Mouse (Mus musculus): ENCODE data around the gene Abca4. TPM values are rescaled to one million over a fixed set of nuclear protein-coding genes. Genes with fewer than 3 reads are reported as not detected.

Abca4 gene
- polyA plus RNA-seq, 1 experiment from 2014 or later, result 0.70 TPM

- WGBS, result 41% methylated on average over 2 of the region's 2 CpGs
- no peak for ATAC-seq (ENCODE audit: low FRiP score, low TSS enrichment)
Measured at GRCm38 (mm10) chr3:122154080-122154479, 109.8 kb downstream of the Abca4 start.

DNA sequence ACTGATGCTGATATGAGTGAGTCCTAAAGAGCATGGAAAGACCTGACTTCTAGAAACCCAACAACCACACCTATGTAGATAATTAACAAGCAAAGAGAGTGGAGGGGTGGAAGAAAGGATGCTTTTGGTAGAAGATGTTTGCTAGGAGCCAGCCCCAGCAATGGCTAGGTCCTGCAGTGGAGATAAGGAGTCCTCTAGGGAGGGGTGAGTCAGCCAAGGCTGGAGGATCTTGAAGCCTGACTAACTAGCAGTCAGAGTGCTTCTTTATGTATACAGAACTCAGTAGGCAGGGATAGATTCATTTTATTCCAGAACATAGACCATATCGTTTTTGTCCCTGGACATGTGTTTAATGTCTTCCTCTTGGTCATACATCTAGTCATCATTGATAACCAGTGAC, 115.2 kb downstream of the Abca4 start:
- ATAC-seq (ENCODE audit: low FRiP score, low TSS enrichment), result no peak
- Histone ChIP-seq H3K4me1 (ENCODE audit: control insufficient read depth, insufficient read depth, low read length) (no peaks in the 10 kb centered on the region), H3K4me3 (ENCODE audit: low read length) (no peak overlapping the region), H3K4me2 (replicated peaks; ENCODE audit: low read depth, low read length) (no peak overlapping the region), H3K9ac (ENCODE audit: low read depth, low read length) (no peak overlapping the region), H3K27ac (ENCODE audit: low read depth, low read length) (no peak overlapping the region), H3K27me3 (ENCODE audit: control insufficient read depth, insufficient read depth, low read length) (no peaks in the 10 kb centered on the region), H3K36me3 (ENCODE audit: control insufficient read depth, insufficient read depth, low read length) (no peaks in the 10 kb centered on the region), H3K9me3 (ENCODE audit: control insufficient read depth, low read length) (no peaks in the 10 kb centered on the region)
- 68% methylated on average over 1 of the region's 1 CpGs for WGBS

More at GRCm38 (mm10) chr3:122154080-122154479, 109.8 kb downstream of the Abca4 start:
- Histone ChIP-seq H3K27me3 (ENCODE audit: control insufficient read depth, insufficient read depth, low read length) (no peaks in the 10 kb centered on the region), H3K4me3 (ENCODE audit: low read length) (no peak overlapping the region), H3K4me2 (replicated peaks; ENCODE audit: low read depth, low read length) (no peak overlapping the region), H3K9ac (ENCODE audit: low read depth, low read length) (no peak overlapping the region), H3K9me3 (ENCODE audit: control insufficient read depth, low read length) (no peaks in the 10 kb centered on the region), H3K27ac (ENCODE audit: low read depth, low read length) (no peak overlapping the region), H3K4me1 (ENCODE audit: control insufficient read depth, insufficient read depth, low read length) (no peaks in the 10 kb centered on the region), H3K36me3 (ENCODE audit: control insufficient read depth, insufficient read depth, low read length) (no peaks in the 10 kb centered on the region)

DNA sequence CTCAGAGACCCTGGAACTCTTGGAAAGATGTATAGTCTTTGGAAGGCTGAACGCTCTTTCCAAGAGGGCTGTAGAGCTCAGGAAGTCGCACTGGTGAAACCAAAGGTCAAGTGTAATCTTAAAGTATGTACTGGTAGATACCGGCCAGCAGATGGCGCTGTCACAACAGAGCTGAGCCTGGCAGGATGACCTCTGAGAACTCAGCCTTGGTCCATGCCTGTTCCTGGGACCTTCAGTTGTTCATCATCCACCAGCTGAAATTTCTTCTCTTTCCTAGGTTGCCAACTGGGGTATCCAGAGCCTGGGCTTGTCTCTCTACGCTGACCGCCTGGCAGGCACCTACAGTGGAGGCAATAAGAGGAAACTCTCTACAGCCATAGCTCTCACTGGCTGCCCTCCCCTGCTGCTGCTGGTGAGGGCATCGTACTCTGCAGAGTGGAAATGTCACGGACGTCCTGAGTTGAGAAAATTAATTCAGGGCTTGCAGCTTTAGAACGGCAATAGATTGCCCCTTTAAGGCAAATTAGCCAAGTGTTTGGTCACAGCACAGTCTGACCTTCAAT, 125.5 kb downstream of the Abca4 start:
- no peak overlapping the region for H3K9ac ChIP-seq (ENCODE audit: low read depth, low read length)
- ATAC-seq (ENCODE audit: low FRiP score, low TSS enrichment), result no peak
- H3K36me3 ChIP-seq (ENCODE audit: control insufficient read depth, insufficient read depth, low read length), result no peaks in the 10 kb centered on the region
- H3K27me3 ChIP-seq (ENCODE audit: control insufficient read depth, insufficient read depth, low read length), result no peaks in the 10 kb centered on the region
- H3K4me3 ChIP-seq (ENCODE audit: low read length), result no peak overlapping the region
- H3K4me1 ChIP-seq (ENCODE audit: control insufficient read depth, insufficient read depth, low read length), result no peaks in the 10 kb centered on the region
- no peak overlapping the region for H3K27ac ChIP-seq (ENCODE audit: low read depth, low read length)
- WGBS, result 46% methylated on average over 10 of the region's 10 CpGs
- H3K9me3 ChIP-seq (ENCODE audit: control insufficient read depth, low read length), result no peaks in the 10 kb centered on the region
- no peak overlapping the region for H3K4me2 ChIP-seq (replicated peaks; ENCODE audit: low read depth, low read length)

- no peak overlapping the region for H3K9ac ChIP-seq (ENCODE audit: low read depth, low read length)
Measured at GRCm38 (mm10) chr3:122170621-122171309, 126.5 kb downstream of the Abca4 start.

GRCm38 (mm10) chr3:122173526-122174150, 129.4 kb downstream of the Abca4 start:
- H3K4me1 ChIP-seq (ENCODE audit: control insufficient read depth, insufficient read depth, low read length), result no peaks in the 10 kb centered on the region
- no peaks in the 10 kb centered on the region for H3K27me3 ChIP-seq (ENCODE audit: control insufficient read depth, insufficient read depth, low read length)
- no peak overlapping the region for H3K4me2 ChIP-seq (replicated peaks; ENCODE audit: low read depth, low read length)
- H3K9ac ChIP-seq (ENCODE audit: low read depth, low read length), result no peak overlapping the region
- no peak overlapping the region for H3K27ac ChIP-seq (ENCODE audit: low read depth, low read length)
- no peaks in the 10 kb centered on the region for H3K36me3 ChIP-seq (ENCODE audit: control insufficient read depth, insufficient read depth, low read length)
- no peaks in the 10 kb centered on the region for H3K9me3 ChIP-seq (ENCODE audit: control insufficient read depth, low read length)
- no peak overlapping the region for H3K4me3 ChIP-seq (ENCODE audit: low read length)
- no peak for ATAC-seq (ENCODE audit: low FRiP score, low TSS enrichment)
- whole genome bisulfite sequencing, result 87% methylated on average over 15 of the region's 15 CpGs

More at GRCm38 (mm10) chr3:122170621-122171309, 126.5 kb downstream of the Abca4 start:
- Histone ChIP-seq H3K4me2 (replicated peaks; ENCODE audit: low read depth, low read length) (no peak overlapping the region), H3K36me3 (ENCODE audit: control insufficient read depth, insufficient read depth, low read length) (no peaks in the 10 kb centered on the region), H3K4me1 (ENCODE audit: control insufficient read depth, insufficient read depth, low read length) (no peaks in the 10 kb centered on the region), H3K4me3 (ENCODE audit: low read length) (no peak overlapping the region), H3K27me3 (ENCODE audit: control insufficient read depth, insufficient read depth, low read length) (no peaks in the 10 kb centered on the region), H3K9me3 (ENCODE audit: control insufficient read depth, low read length) (no peaks in the 10 kb centered on the region), H3K27ac (ENCODE audit: low read depth, low read length) (no peak overlapping the region)
- no peak for ATAC-seq (ENCODE audit: low FRiP score, low TSS enrichment)
- WGBS, result 85% methylated on average over 10 of the region's 10 CpGs

DNA sequence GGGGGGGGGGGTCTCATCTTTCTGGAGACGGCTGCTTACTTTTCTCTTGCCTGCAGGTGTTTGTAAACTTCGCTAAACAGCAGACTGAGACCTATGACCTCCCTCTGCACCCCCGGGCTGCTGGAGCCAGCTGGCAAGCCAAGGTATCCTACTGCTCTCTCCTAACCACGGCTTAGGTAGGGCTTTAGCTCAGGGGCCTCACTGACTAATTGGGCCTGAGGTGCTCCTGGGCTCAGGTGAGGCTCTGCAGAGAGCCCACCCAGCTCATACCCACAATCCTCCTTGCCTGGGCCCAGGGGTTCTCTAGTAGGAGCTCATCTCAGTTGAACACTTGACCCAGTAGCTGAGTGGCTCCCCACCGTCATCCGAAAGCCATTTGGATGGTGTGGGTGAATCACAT, 131.8 kb downstream of the Abca4 start:
- no peaks in the 10 kb centered on the region for H3K4me1 ChIP-seq (ENCODE audit: control insufficient read depth, insufficient read depth, low read length)
- H3K4me2 ChIP-seq (replicated peaks; ENCODE audit: low read depth, low read length), result no peak overlapping the region
- H3K9me3 ChIP-seq (ENCODE audit: control insufficient read depth, low read length), result no peaks in the 10 kb centered on the region
- no peaks in the 10 kb centered on the region for H3K27me3 ChIP-seq (ENCODE audit: control insufficient read depth, insufficient read depth, low read length)
- 78% methylated on average over 6 of the region's 6 CpGs for WGBS
- no peak overlapping the region for H3K4me3 ChIP-seq (ENCODE audit: low read length)
- H3K27ac ChIP-seq (ENCODE audit: low read depth, low read length), result no peak overlapping the region
- no peak for ATAC-seq (ENCODE audit: low FRiP score, low TSS enrichment)
- H3K36me3 ChIP-seq (ENCODE audit: control insufficient read depth, insufficient read depth, low read length), result no peaks in the 10 kb centered on the region
- H3K9ac ChIP-seq (ENCODE audit: low read depth, low read length), result no peak overlapping the region

- no peak overlapping the region for H3K4me2 ChIP-seq (replicated peaks; ENCODE audit: low read depth, low read length)
- H3K4me1 ChIP-seq (ENCODE audit: control insufficient read depth, insufficient read depth, low read length), result no peaks in the 10 kb centered on the region
- H3K9me3 ChIP-seq (ENCODE audit: control insufficient read depth, low read length), result no peaks in the 10 kb centered on the region
- H3K9ac ChIP-seq (ENCODE audit: low read depth, low read length), result no peak overlapping the region
- H3K36me3 ChIP-seq (ENCODE audit: control insufficient read depth, insufficient read depth, low read length), result no peaks in the 10 kb centered on the region
- H3K27me3 ChIP-seq (ENCODE audit: control insufficient read depth, insufficient read depth, low read length), result no peaks in the 10 kb centered on the region
- ATAC-seq (ENCODE audit: low FRiP score, low TSS enrichment), result no peak
- H3K4me3 ChIP-seq (ENCODE audit: low read length), result no peak overlapping the region
- 86% methylated on average over 8 of the region's 8 CpGs for WGBS
- H3K27ac ChIP-seq (ENCODE audit: low read depth, low read length), result no peak overlapping the region
Measured at GRCm38 (mm10) chr3:122176706-122177390, 132.6 kb downstream of the Abca4 start.

DNA sequence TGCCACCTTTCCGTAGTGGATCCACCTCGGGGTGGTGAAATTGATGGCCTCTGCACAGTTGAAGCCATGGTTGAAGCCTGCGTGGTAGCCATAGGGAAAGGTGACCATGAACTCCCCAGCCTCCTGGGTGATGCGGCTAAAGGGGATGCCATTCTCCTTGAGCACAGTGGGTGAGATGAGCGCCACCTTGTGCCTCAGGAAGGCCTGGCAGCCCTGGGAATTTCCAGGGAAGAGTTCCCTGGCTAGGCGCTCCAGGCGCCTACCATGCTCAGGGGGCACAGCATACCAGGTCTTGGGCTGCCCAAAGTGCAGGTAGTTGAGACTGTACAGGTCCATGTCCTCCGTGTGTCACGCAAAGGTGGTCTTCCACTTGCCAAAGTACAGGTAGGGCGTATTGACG, 139.9 kb downstream of the Abca4 start:
- H3K4me1 ChIP-seq (ENCODE audit: control insufficient read depth, insufficient read depth, low read length), result no peaks in the 10 kb centered on the region
- WGBS, result 66% methylated on average over 11 of the region's 11 CpGs
- H3K36me3 ChIP-seq (ENCODE audit: control insufficient read depth, insufficient read depth, low read length), result no peaks in the 10 kb centered on the region
- no peak overlapping the region for H3K4me2 ChIP-seq (replicated peaks; ENCODE audit: low read depth, low read length)
- H3K27me3 ChIP-seq (ENCODE audit: control insufficient read depth, insufficient read depth, low read length), result no peaks in the 10 kb centered on the region
- H3K27ac ChIP-seq (ENCODE audit: low read depth, low read length), result no peak overlapping the region
- H3K4me3 ChIP-seq (ENCODE audit: low read length), result no peak overlapping the region
- H3K9me3 ChIP-seq (ENCODE audit: control insufficient read depth, low read length), result no peaks in the 10 kb centered on the region
- ATAC-seq (ENCODE audit: low FRiP score, low TSS enrichment), result no peak
- H3K9ac ChIP-seq (ENCODE audit: low read depth, low read length), result no peak overlapping the region

DNA sequence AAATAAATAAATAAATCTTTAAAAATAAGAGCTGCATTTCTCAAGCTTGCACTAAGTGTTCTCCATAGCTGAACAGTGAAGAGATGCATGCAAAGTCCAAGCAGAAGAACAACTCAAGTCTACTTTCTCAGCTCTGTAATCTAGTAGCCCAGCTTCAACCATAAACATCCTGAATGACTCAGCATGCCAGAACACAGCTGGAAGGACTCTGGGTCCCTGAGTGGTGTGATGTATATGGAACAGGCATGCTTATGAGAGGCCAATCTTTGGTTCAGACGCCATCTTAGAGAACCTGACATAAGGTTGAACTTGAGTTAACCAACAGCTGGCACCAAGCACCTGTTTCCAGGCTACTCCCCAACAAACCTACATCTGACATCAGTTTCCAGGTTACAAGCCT, 142.7 kb downstream of the Abca4 start:
- H3K9me3 ChIP-seq (ENCODE audit: control insufficient read depth, low read length), result no peaks in the 10 kb centered on the region
- no peak for ATAC-seq (ENCODE audit: low FRiP score, low TSS enrichment)
- H3K9ac ChIP-seq (ENCODE audit: low read depth, low read length), result no peak overlapping the region
- H3K4me2 ChIP-seq (replicated peaks; ENCODE audit: low read depth, low read length), result no peak overlapping the region
- H3K4me1 ChIP-seq (ENCODE audit: control insufficient read depth, insufficient read depth, low read length), result no peaks in the 10 kb centered on the region
- H3K27ac ChIP-seq (ENCODE audit: low read depth, low read length), result no peak overlapping the region
- no peaks in the 10 kb centered on the region for H3K36me3 ChIP-seq (ENCODE audit: control insufficient read depth, insufficient read depth, low read length)
- H3K4me3 ChIP-seq (ENCODE audit: low read length), result no peak overlapping the region
- 77% methylated on average over 1 of the region's 1 CpGs for WGBS
- no peaks in the 10 kb centered on the region for H3K27me3 ChIP-seq (ENCODE audit: control insufficient read depth, insufficient read depth, low read length)

All from kidney, embryonic 14.5 days (tissue).